Mouse (Mus musculus) embryonic facial prominence, embryonic 14.5 days (tissue): ENCODE results near the gene Adamts3. TPM values are rescaled to one million over a fixed set of nuclear protein-coding genes. Genes with fewer than 3 reads are reported as not detected.
A peak's percentile ranks its signal among the peaks of the same experiment; 100 is the strongest.

Experiments
- ATAC-seq: fragments of 200-750 bp; cut with Nextera tagmentation; 2 replicates; pipeline ENCODE4 v1.8.0; 2017; ENCODE audit warnings: low read depth, moderate number of reproducible peaks, moderate TSS enrichment
- DNase-seq: peaks from one replicate; pipeline ENCODE4 v3.0.0-alpha.2; 2015; ENCODE audit warnings: low spot score
- H3K27ac ChIP-seq: fragments of 300-500 bp; sonication (generic); replicated peaks from 2 replicates; pipeline ENCODE4 v1.5.1; 2014; ENCODE audit warnings: low read depth, mild to moderate bottlenecking, low read length, moderate library complexity
- H3K27me3 ChIP-seq: fragments of 300-500 bp; sonication (generic); replicated peaks from 2 replicates; pipeline ENCODE4 v1.6.1; 2014; ENCODE audit warnings: low read length; ENCODE audit not compliant: control insufficient read depth, insufficient read depth
- H3K36me3 ChIP-seq: fragments of 300-500 bp; sonication (generic); 2 replicates; pipeline ENCODE4 v1.6.1; 2014; ENCODE audit warnings: low read length, mixed read lengths; ENCODE audit not compliant: control insufficient read depth, insufficient read depth
- H3K4me1 ChIP-seq: fragments of 300-500 bp; sonication (generic); 2 replicates; pipeline ENCODE4 v1.6.1; 2014; ENCODE audit warnings: antibody characterized with exemption, low read length; ENCODE audit not compliant: control insufficient read depth, insufficient read depth
- H3K4me2 ChIP-seq: fragments of 300-500 bp; sonication (generic); 2 replicates; pipeline ENCODE4 v1.6.1; 2014; ENCODE audit warnings: low read depth, mild to moderate bottlenecking, low read length, moderate library complexity, mixed read lengths
- H3K4me3 ChIP-seq: fragments of 300-500 bp; sonication (generic); 2 replicates; pipeline ENCODE4 v1.5.1; 2014; ENCODE audit warnings: low read depth, mild to moderate bottlenecking, low read length
- H3K9ac ChIP-seq: fragments of 300-500 bp; sonication (generic); 2 replicates; pipeline ENCODE4 v1.6.1; 2014; ENCODE audit warnings: low read depth, mild to moderate bottlenecking, low read length, moderate library complexity, mixed read lengths
- H3K9me3 ChIP-seq: fragments of 300-500 bp; sonication (generic); 2 replicates; pipeline ENCODE4 v1.6.1; 2016; ENCODE audit warnings: low read length; ENCODE audit not compliant: control insufficient read depth
- WGBS: fragments of 180-500 bp; shearing (Covaris S2); extraction: QIAGEN DNeasy Blood & Tissue Kit; methylation state at CpG from one replicate; pipeline ENCODE4 v1.1.7; 2014; 5-methylcytosine and 5-hydroxymethylcytosine counted together
- polyA plus RNA-seq: library from polyadenylated mRNA; unstranded; fragments of >200 nt; fragmentation: Nextera tagmentation; extraction: Ambion mirVana; gene quantifications from 2 replicates; pipeline ENCODE4 v1.2.1, GENCODE M21; 2014

Gene Adamts3
- 5.6 and 6.5 TPM in 2 replicates for polyA plus RNA-seq

DNA sequence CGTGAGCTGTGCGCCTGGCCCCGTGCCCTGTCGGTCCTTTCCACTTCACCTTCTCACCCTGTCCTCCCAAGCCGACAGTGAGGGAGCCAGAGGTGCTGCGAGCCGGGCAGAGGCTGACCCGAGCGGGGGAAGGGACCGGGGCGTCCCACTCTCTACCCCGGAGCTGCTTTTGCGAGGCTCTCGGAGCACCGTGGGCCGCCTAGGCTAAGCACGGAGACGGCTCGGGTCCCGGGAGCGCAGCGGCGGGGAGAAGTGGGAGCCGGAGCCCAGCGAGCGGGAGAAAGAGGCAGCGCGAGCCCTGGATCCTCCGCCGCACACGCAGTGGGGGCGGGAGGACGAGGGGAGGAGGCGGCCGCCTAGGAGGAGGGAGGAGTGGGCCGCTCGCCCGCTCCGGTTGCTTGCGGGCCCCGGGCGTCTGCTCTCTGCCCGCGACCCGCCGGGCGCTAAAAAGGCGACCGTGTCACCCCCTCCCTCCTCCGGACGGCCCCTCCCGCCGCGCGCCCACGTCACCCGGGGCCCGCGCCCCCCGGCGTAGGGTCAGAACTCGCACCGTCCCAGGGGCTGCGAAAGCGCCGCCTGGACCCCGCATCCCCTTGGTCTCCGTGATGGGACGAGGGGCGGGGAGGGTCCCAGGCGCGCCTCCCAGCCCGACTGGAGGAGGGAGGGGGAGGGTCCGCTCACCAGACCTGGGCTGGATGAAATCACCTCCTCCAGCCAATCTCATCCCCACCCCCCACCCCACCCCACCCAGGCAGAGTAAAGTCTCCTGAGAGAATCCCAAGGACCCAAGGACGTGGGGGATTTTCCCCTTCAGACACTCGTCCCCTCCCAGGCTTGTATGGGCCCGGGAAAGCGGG, at the start of gene Adamts3:
TSS of gene Adamts3 (minus strand) at position 284 of the 857 bp plus-strand sequence.
- H3K27me3 ChIP-seq, result no peaks in the 10 kb centered on the region
- H3K4me1 ChIP-seq, result peaks cover 7% of the 10 kb centered on the region; the same call in 1 of the 2 replicates
- H3K27ac ChIP-seq, result peak within 1 kb of the TSS; percentile 78
- peak within 1 kb of the TSS; percentile 74 for H3K4me3 ChIP-seq
- H3K4me2 ChIP-seq, result peak within 1 kb of the TSS; percentile 99
- H3K9ac ChIP-seq, result peak within 1 kb of the TSS; percentile 80
- 1% methylated on average over 20 of the region's 78 CpGs for WGBS
- H3K9me3 ChIP-seq, result 0 out of 2 replicates have a peak, but pooled peaks cover 5% of the 10 kb centered on the region
- no peaks in the 10 kb centered on the region for H3K36me3 ChIP-seq
- DNase-seq (peak; percentile 83), ATAC-seq (peak; percentile 88)

DNA sequence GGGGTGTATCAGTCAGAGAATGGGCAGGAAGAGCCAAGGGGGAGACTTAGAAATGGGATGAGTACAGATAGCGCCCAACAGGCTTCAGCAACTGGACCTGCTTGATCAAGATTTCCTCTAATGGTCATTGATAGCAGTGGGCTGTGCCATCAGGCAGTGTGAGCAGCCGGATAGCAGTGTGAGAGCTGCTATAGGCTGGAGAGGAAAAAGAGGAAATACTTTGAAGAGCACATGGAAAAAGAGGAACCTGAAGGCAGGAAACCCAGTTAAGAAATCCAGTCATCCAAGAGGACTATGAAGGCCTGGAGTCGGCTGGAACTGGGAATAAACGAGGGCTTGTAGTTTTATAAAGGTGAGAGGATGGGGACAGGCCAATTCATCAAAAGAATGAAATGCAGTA, 48.4 kb upstream of the Adamts3 start:
- 87% methylated on average over 4 of the region's 4 CpGs for WGBS
- Histone ChIP-seq H3K9ac (no peak overlapping the region), H3K4me1 (0 out of 2 replicates have a peak, but pooled peaks cover under 1% of the 10 kb centered on the region), H3K27ac (no peak overlapping the region), H3K36me3 (no peaks in the 10 kb centered on the region), H3K4me3 (no peak overlapping the region), H3K9me3 (no peaks in the 10 kb centered on the region), H3K4me2 (no peak overlapping the region), H3K27me3 (no peaks in the 10 kb centered on the region)
- ATAC-seq (no peak), DNase-seq (no peak)

DNA sequence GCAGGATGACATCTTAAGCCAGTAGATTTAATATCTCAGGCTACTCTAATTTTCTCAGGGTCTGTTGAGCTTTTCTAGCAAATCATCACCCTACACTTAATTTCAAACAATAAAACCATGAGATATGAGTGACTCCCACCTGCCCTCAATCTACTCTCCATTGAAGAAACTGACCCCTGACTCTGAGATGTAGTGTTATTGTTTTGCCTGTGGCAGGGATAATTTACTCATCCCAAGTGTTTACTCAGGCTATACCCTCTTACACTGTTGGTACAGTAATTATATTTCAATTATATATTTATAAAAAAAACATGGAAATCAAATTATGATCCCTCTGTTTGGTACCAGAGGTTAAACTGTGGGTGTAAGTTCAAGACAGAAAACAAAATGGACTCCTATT, 29.2 kb upstream of the Adamts3 start:
- Histone ChIP-seq H3K27me3 (no peaks in the 10 kb centered on the region), H3K4me1 (no peaks in the 10 kb centered on the region), H3K9me3 (no peaks in the 10 kb centered on the region), H3K4me2 (no peak overlapping the region), H3K36me3 (no peaks in the 10 kb centered on the region), H3K27ac (no peak overlapping the region), H3K9ac (no peak overlapping the region), H3K4me3 (no peak overlapping the region)
- DNase-seq (no peak), ATAC-seq (no peak)

DNA sequence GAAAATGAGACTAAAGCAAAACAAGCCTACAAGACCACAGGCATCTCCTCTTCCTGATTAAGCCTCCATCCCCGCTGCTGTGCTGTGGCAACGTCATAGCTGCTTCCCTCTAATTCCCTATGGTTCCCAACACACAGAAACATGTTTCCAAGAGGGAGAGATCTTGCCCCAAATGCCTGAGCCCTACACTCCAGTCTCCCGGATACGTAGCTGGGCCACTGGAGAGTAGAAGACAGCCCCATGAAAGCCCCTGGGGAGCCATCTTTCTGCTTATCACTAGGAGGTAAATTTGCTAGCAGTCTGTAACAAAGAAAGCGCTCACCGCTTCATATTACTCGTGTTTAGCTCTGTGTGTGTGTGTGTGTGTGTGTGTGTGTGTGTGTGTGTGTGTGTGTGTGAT, 28.8 kb upstream of the Adamts3 start:
- Histone ChIP-seq H3K4me3 (no peak overlapping the region), H3K4me1 (no peaks in the 10 kb centered on the region), H3K27ac (no peak overlapping the region), H3K9me3 (no peaks in the 10 kb centered on the region), H3K27me3 (no peaks in the 10 kb centered on the region), H3K36me3 (no peaks in the 10 kb centered on the region), H3K9ac (no peak overlapping the region), H3K4me2 (no peak overlapping the region)
- DNase-seq, result peak; percentile 8
- 61% methylated on average over 7 of the region's 7 CpGs for WGBS
- peak; percentile 76 for ATAC-seq

DNA sequence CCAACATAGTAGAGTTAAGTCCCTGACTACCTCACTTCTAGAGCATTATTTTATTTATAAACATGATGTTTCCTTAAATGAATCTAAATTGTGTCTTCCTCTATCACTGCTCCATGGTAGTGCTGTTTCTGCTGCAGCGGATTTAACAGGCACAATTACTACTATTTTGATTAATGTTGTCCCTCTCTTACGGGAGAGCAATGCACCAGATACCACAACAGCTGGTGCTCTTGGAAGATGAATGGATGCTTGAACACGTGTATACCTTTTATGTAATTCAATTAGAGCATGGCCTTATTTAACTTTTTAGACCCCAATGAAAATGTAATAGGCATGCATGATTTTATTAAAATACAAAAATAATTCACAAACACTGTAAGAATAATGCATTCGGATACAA, 28.4 kb upstream of the Adamts3 start:
- H3K4me3 ChIP-seq, result no peak overlapping the region
- H3K9ac ChIP-seq, result no peak overlapping the region
- no peaks in the 10 kb centered on the region for H3K36me3 ChIP-seq
- WGBS, result 77% methylated on average over 4 of the region's 4 CpGs
- no peaks in the 10 kb centered on the region for H3K27me3 ChIP-seq
- no peak for ATAC-seq
- H3K9me3 ChIP-seq, result no peaks in the 10 kb centered on the region
- H3K4me1 ChIP-seq, result no peaks in the 10 kb centered on the region
- DNase-seq, result no peak
- H3K4me2 ChIP-seq, result no peak overlapping the region
- no peak overlapping the region for H3K27ac ChIP-seq

DNA sequence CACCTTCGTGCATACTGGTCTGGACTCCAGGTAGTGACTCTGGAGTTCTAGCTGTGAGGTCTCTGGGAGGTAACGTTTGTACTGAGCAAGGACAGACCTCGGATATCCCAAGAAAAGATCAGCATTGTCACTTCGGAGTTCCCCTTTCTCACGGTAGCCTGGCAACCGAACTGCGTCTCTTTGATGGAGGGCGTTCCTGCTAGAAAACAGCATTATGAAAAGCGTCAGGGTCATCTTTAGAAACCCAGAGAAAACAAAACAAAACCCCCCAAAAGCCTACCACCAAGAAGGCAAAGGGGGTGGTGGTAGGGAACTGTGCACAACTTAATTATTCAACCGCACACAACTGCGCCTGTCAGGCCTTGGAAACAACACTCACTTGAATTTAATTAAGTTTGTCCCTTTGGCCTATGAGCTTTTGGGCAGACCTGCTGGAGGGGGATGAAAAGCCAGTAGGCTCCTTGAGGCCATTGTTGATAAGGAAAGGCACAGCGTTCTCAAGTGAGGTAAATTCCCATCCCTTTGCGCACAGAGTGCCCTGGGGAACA, 23.8 kb upstream of the Adamts3 start:
- H3K27me3 ChIP-seq, result no peaks in the 10 kb centered on the region
- H3K4me2 ChIP-seq, result no peak overlapping the region
- WGBS, result 72% methylated on average over 13 of the region's 13 CpGs
- H3K36me3 ChIP-seq, result no peaks in the 10 kb centered on the region
- H3K9me3 ChIP-seq, result no peaks in the 10 kb centered on the region
- ATAC-seq (no peak), DNase-seq (no peak)
- H3K9ac ChIP-seq, result no peak overlapping the region
- no peak overlapping the region for H3K4me3 ChIP-seq
- H3K27ac ChIP-seq, result no peak overlapping the region
- H3K4me1 ChIP-seq, result no peaks in the 10 kb centered on the region

DNA sequence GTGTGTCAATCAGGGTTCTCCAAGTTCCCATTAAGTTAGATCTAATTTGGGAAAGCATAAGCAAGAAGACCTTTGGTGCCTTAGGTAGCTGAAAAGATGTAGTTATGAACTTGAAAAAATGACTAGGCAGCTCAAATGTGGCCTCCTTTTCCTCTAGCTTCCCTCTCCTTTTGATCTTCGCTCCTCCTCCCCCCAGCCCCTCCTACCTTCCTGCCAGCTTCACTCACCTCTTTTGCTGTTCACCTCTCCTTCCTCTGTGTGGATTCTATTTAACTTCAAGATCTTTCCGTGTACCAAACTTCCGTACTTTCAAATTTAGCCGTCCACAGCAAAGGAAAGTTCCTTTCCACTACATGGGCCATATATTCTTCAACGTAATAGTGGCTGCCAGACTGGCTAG, 17.9 kb upstream of the Adamts3 start:
- H3K4me2 ChIP-seq, result no peak overlapping the region
- H3K36me3 ChIP-seq, result no peaks in the 10 kb centered on the region
- H3K27me3 ChIP-seq, result no peaks in the 10 kb centered on the region
- 81% methylated on average over 5 of the region's 5 CpGs for WGBS
- H3K27ac ChIP-seq, result no peak overlapping the region
- no peak overlapping the region for H3K9ac ChIP-seq
- H3K4me3 ChIP-seq, result no peak overlapping the region
- no peaks in the 10 kb centered on the region for H3K9me3 ChIP-seq
- no peak for DNase-seq
- 0 out of 2 replicates have a peak, but pooled peaks cover 2% of the 10 kb centered on the region for H3K4me1 ChIP-seq
- ATAC-seq, result no peak

DNA sequence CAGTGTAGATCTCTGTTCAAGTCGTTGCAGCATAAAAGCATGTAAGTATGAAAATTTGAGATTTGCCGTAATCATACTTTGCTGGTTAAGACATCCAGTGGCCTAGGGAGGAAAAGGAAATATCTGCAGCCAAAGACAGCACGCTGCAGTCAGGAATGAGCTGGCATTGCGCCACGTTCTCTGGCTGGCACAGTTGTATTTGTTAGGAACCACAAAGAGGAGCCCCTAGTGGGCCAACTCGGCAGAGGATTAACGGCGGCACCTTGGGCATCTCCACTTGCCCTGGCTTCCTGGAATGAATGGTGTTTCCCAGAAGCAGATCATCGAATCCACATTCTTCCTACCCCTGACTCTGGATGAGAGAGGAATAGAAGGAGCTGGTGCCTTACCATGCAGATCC, 14.4 kb upstream of the Adamts3 start:
- peak; percentile 67 for ATAC-seq
- Histone ChIP-seq H3K4me3 (no peak overlapping the region), H3K27ac (no peak overlapping the region), H3K9ac (no peak overlapping the region), H3K27me3 (no peaks in the 10 kb centered on the region), H3K4me2 (no peak overlapping the region), H3K4me1 (0 out of 2 replicates have a peak, but pooled peaks cover 7% of the 10 kb centered on the region), H3K9me3 (no peaks in the 10 kb centered on the region), H3K36me3 (no peaks in the 10 kb centered on the region)
- 45% methylated on average over 9 of the region's 9 CpGs for WGBS
- peak; percentile 87 for DNase-seq
